Mouse (Mus musculus): ENCODE results near the gene I830077J02Rik. TPM values are rescaled to one million over a fixed set of nuclear protein-coding genes. Genes with fewer than 3 reads are reported as not detected.
"Not testable (repeated sequence)": the region's sequence is repeated elsewhere in the genome, so short reads cannot be mapped to it uniquely, and the experiment has no call there.

The I830077J02Rik gene
- polyA plus RNA-seq, 1 experiment, result 3.7 TPM

DNA sequence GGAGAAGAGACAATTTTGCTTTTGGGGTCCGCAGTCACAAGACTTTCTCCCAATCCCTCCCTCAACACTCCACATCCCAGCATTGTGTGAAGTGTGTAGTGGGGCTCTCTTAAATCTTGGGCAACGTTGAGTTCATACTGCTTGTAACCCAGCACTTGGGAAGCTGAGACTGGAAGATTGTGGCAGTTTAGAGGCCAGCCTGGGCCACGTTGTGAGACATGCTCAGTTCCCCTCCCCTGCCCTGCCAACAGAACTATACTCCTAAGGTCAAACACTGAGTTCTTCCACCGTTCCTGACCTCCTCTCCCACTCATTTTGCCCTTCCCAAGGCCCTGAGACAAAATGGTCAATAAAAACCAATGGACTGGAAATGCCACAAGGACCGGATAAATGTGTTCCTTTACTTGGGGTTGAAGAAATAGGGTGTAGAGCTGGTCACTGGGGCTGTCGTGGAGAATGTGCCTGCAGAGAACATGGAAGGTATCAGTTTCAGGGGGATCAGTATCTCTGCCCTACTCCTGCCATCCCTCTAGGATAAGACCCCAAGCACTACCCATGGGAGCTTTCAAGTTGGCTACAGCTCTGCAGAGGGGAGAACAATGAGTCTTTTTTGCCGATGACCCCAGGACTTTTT is 4.8 kb downstream of the I830077J02Rik start:
- peaks cover 7% of the 10 kb centered on the region for H3K4me1 ChIP-seq (replicated peaks; ENCODE audit: control insufficient read depth, insufficient read depth, low read length)
- no peaks in the 10 kb centered on the region for H3K27me3 ChIP-seq (ENCODE audit: control insufficient read depth, insufficient read depth, low read length)
- H3K27ac ChIP-seq (ENCODE audit: control insufficient read depth, insufficient read depth, low read length), result no peak overlapping the region
- WGBS, result 87% methylated on average over 7 of the region's 7 CpGs
- no peak for DNase-seq
- no peaks in the 10 kb centered on the region for H3K36me3 ChIP-seq (ENCODE audit: control insufficient read depth, insufficient read depth, low read length)
- TF ChIP-seq POLR2A (IDR thresholded peaks at IDR 0.05; ENCODE audit: control insufficient read depth, extremely low read depth, insufficient read depth, low read length, poor library complexity), result no peak
- no peak for TF ChIP-seq CTCF (IDR thresholded peaks at IDR 0.05; ENCODE audit: borderline replicate concordance, control insufficient read depth, extremely low read depth, insufficient read depth, low read length, poor library complexity)
- H3K4me3 ChIP-seq (ENCODE audit: control insufficient read depth, insufficient read depth, low read length), result no peak overlapping the region

- WGBS, result 97% methylated on average over 9 of the region's 9 CpGs
- H3K4me1 ChIP-seq (replicated peaks; ENCODE audit: control insufficient read depth, insufficient read depth, low read length), result peaks cover 3% of the 10 kb centered on the region
- H3K27ac ChIP-seq (ENCODE audit: control insufficient read depth, insufficient read depth, low read length), result no peak overlapping the region
- no peak for DNase-seq
- H3K27me3 ChIP-seq (ENCODE audit: control insufficient read depth, insufficient read depth, low read length), result no peaks in the 10 kb centered on the region
- no peak overlapping the region for H3K4me3 ChIP-seq (ENCODE audit: control insufficient read depth, insufficient read depth, low read length)
- H3K36me3 ChIP-seq (ENCODE audit: control insufficient read depth, insufficient read depth, low read length), result no peaks in the 10 kb centered on the region
- TF ChIP-seq POLR2A (IDR thresholded peaks at IDR 0.05; ENCODE audit: control insufficient read depth, extremely low read depth, insufficient read depth, low read length, poor library complexity), result no peak
These were observed 7.8 kb downstream of the I830077J02Rik start for GRCm38 (mm10) chr3:105924616-105925015.

DNA sequence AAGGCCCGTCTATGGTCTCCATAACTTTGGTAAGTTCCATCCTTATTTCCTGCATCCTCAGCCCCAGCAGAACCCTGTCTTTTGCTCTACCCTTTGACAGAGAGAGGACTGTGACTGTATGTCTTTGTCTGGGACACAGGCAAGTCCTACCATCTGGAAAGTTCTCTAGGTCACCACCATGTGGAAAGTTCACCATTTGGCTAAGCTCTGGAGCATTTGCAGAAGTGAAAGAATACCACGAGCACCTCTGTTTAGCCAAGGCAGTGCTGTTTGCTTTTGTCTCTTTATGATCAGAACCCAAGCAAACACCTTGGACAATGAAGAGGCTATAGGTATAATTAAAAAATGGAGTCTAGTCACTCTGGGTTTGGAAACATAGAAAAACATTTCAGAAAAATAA is 10.5 kb downstream of the I830077J02Rik start:
- DNase-seq, result no peak
- TF ChIP-seq POLR2A (IDR thresholded peaks at IDR 0.05; ENCODE audit: control insufficient read depth, extremely low read depth, insufficient read depth, low read length, poor library complexity) (no peak), CTCF (IDR thresholded peaks at IDR 0.05; ENCODE audit: borderline replicate concordance, control insufficient read depth, extremely low read depth, insufficient read depth, low read length, poor library complexity) (no peak)
- 78% methylated on average over 2 of the region's 2 CpGs for WGBS
- H3K4me1 ChIP-seq (replicated peaks; ENCODE audit: control insufficient read depth, insufficient read depth, low read length), result peaks cover 2% of the 10 kb centered on the region; the same call in 1 of the 2 replicates
- H3K27me3 ChIP-seq (ENCODE audit: control insufficient read depth, insufficient read depth, low read length), result no peaks in the 10 kb centered on the region
- no peak overlapping the region for H3K27ac ChIP-seq (ENCODE audit: control insufficient read depth, insufficient read depth, low read length)
- no peaks in the 10 kb centered on the region for H3K36me3 ChIP-seq (ENCODE audit: control insufficient read depth, insufficient read depth, low read length)
- no peak overlapping the region for H3K4me3 ChIP-seq (ENCODE audit: control insufficient read depth, insufficient read depth, low read length)

DNA sequence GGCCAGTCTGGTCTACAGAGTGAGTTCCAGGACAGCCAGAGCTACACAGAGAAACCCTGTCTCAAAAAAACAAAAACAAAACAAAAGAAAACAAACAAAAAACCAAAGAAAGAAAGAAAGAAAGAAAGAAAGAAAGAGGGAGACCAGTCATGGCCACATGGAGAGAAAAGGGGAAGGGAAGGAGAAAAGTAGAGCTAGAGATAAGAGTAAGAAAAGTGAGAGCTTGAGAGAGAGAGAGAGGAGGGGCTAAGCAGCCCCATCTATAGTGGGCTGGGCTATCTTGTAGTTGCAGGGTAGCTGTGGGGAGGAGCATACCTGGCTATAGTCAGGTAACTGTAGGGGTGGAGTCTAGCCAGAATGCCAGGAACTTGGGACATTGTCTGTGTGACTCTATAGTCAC is 11.7 kb downstream of the I830077J02Rik start:
- H3K36me3 ChIP-seq (ENCODE audit: control insufficient read depth, insufficient read depth, low read length); H3K4me3 ChIP-seq (ENCODE audit: control insufficient read depth, insufficient read depth, low read length); H3K27me3 ChIP-seq (ENCODE audit: control insufficient read depth, insufficient read depth, low read length); DNase-seq; H3K4me1 ChIP-seq (replicated peaks; ENCODE audit: control insufficient read depth, insufficient read depth, low read length); H3K27ac ChIP-seq (ENCODE audit: control insufficient read depth, insufficient read depth, low read length): not testable (repeated sequence)

GRCm38 (mm10) chr3:105918355-105918745 is 14.1 kb downstream of the I830077J02Rik start:
- peaks cover 4% of the 10 kb centered on the region for H3K4me1 ChIP-seq (replicated peaks; ENCODE audit: control insufficient read depth, insufficient read depth, low read length)
- no peaks in the 10 kb centered on the region for H3K36me3 ChIP-seq (ENCODE audit: control insufficient read depth, insufficient read depth, low read length)
- TF ChIP-seq POLR2A (IDR thresholded peaks at IDR 0.05; ENCODE audit: control insufficient read depth, extremely low read depth, insufficient read depth, low read length, poor library complexity) (no peak), CTCF (IDR thresholded peaks at IDR 0.05; ENCODE audit: borderline replicate concordance, control insufficient read depth, extremely low read depth, insufficient read depth, low read length, poor library complexity) (no peak)
- no peak overlapping the region for H3K4me3 ChIP-seq (ENCODE audit: control insufficient read depth, insufficient read depth, low read length)
- H3K27me3 ChIP-seq (ENCODE audit: control insufficient read depth, insufficient read depth, low read length), result no peaks in the 10 kb centered on the region
- no peak for DNase-seq
- H3K27ac ChIP-seq (ENCODE audit: control insufficient read depth, insufficient read depth, low read length), result no peak overlapping the region
- 63% methylated on average over 3 of the region's 3 CpGs for WGBS

- Histone ChIP-seq H3K4me1 (replicated peaks; ENCODE audit: control insufficient read depth, insufficient read depth, low read length) (peaks cover 4% of the 10 kb centered on the region), H3K36me3 (ENCODE audit: control insufficient read depth, insufficient read depth, low read length) (no peaks in the 10 kb centered on the region)
These were observed 14.7 kb downstream of the I830077J02Rik start for GRCm38 (mm10) chr3:105917656-105918354.

DNA sequence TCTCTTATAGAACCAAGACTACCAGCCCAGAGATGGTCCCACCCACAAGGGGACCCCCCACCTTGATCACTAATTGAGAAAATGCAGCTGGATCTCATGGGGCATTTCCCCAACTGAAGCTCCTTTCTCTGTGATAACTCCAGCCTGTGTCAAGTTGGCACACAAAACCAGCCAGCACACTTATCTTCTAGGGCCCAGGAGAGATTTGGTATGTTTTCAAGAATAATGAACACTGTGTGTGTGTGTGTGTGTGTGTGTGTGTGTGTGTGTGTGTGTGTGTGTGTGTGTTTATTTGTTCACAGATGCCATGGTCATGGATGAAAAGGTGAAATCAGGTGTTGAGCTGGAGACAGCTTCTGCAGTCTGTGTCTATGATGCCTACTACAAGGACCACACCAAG is 16.0 kb downstream of the I830077J02Rik start:
- not testable (repeated sequence) for H3K27ac ChIP-seq (ENCODE audit: control insufficient read depth, insufficient read depth, low read length); H3K4me1 ChIP-seq (replicated peaks; ENCODE audit: control insufficient read depth, insufficient read depth, low read length); H3K27me3 ChIP-seq (ENCODE audit: control insufficient read depth, insufficient read depth, low read length); H3K4me3 ChIP-seq (ENCODE audit: control insufficient read depth, insufficient read depth, low read length); H3K36me3 ChIP-seq (ENCODE audit: control insufficient read depth, insufficient read depth, low read length); DNase-seq

More at GRCm38 (mm10) chr3:105917656-105918354, 14.7 kb downstream of the I830077J02Rik start:
- no peak for DNase-seq
- 37% methylated on average over 10 of the region's 10 CpGs for WGBS
- Histone ChIP-seq H3K27me3 (ENCODE audit: control insufficient read depth, insufficient read depth, low read length) (no peaks in the 10 kb centered on the region), H3K27ac (ENCODE audit: control insufficient read depth, insufficient read depth, low read length) (no peak overlapping the region), H3K4me3 (ENCODE audit: control insufficient read depth, insufficient read depth, low read length) (no peak overlapping the region)
- TF ChIP-seq POLR2A (IDR thresholded peaks at IDR 0.05; ENCODE audit: control insufficient read depth, extremely low read depth, insufficient read depth, low read length, poor library complexity), result no peak
- no peak for TF ChIP-seq CTCF (IDR thresholded peaks at IDR 0.05; ENCODE audit: borderline replicate concordance, control insufficient read depth, extremely low read depth, insufficient read depth, low read length, poor library complexity)
